Mouse (Mus musculus) splenic B cell, adult 2 months (primary cell): ENCODE measurements around the gene Pola2.

ENCODE experiments used
- DNase-seq: peaks from one replicate; pipeline ENCODE4 v3.0.0-alpha.2; 2011; ENCODE audit warnings: low read depth, low spot score
- H3K27me3 ChIP-seq: 2 replicates; pipeline ENCODE4 v1.6.1; 2012; ENCODE audit warnings: mild to moderate bottlenecking, low read length, moderate library complexity, mixed read lengths; ENCODE audit not compliant: control insufficient read depth, poor library complexity, insufficient read depth, severe bottlenecking
- H3K36me3 ChIP-seq: 2 replicates; pipeline ENCODE4 v1.6.1; 2012; ENCODE audit warnings: mild to moderate bottlenecking, low read length, moderate library complexity, mixed read lengths; ENCODE audit not compliant: control insufficient read depth, poor library complexity, insufficient read depth, severe bottlenecking

Pola2 gene

DNA sequence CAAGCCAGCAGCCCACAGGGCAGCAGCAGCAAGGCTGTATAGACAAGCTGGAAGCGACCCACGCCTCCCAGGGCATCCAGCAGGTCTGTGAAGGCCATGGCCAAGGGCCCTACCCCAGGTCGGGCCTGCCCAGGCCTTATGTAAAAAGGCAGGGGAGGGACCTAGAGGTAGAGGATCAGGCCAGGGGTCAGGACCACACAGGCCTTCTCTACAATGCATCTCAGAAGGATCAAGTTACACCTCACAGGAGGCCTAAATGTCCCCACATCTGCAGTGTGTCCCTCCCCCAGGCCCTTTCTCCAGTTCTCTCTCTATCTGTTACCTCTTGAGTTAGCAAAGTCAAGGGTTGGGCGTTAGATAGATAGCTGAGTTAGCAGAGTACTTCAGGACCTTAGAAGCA lies 22.0 kb upstream of the Pola2 start, which contains the start of gene Slc22a20:
TSS of gene Slc22a20 (minus strand) at position 101 of the 400 bp plus-strand sequence.
- H3K36me3 ChIP-seq = no peaks in the 10 kb centered on the region
- no peaks in the 10 kb centered on the region for H3K27me3 ChIP-seq
- no peak for DNase-seq

DNA sequence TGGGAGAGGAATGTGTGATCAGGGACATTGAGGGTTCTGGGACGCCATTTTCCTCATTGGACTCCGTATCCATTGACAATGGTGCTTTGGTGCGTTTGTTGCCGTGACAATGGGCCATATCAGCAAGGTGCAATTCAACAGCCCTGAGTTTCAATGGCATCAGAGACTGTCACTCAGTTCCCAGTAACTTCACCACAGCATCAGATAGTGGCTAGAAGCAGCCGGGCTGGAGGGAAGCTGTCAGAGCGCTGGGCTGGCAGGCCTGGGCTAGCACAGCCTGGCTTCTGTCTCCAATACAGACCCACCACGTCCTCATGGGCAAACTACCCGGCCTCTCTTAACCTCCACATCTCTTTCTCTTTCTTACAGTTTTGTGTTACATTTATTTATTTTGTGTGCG lies 16.5 kb upstream of the Pola2 start:
- no peak for DNase-seq
- H3K36me3 ChIP-seq = no peaks in the 10 kb centered on the region

GRCm38 (mm10) chr19:5977717-5978116 lies 13.7 kb upstream of the Pola2 start:
- no peak for DNase-seq
- no peaks in the 10 kb centered on the region for H3K36me3 ChIP-seq
- H3K27me3 ChIP-seq = no peaks in the 10 kb centered on the region

More for the DNA sequence above, 16.5 kb upstream of the Pola2 start:
- no peaks in the 10 kb centered on the region for H3K27me3 ChIP-seq

GRCm38 (mm10) chr19:5975676-5976075 lies 11.7 kb upstream of the Pola2 start:
- Histone ChIP-seq H3K36me3 (no peaks in the 10 kb centered on the region), H3K27me3 (no peaks in the 10 kb centered on the region)
- no peak for DNase-seq

DNA sequence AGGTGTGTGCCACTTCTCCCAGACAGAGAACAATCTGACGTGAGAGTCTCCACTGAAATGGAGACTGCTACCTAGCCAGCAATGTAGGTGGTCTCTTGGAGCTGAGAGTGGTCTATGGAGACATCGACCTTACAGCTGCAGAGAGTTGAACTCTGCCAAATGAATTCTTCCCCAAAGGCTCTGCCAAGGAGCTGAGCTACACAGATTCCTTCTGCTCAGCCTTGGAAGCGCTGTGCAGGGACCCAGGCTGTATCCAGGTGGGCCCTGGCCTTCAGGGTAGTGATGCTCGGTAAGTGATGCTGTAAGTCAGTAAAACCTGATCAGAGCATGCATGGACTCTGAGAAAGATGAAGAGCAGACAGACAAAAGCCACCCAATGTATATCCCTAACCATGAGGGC lies 11.1 kb upstream of the Pola2 start:
- DNase-seq = no peak
- Histone ChIP-seq H3K27me3 (no peaks in the 10 kb centered on the region), H3K36me3 (no peaks in the 10 kb centered on the region)

DNA sequence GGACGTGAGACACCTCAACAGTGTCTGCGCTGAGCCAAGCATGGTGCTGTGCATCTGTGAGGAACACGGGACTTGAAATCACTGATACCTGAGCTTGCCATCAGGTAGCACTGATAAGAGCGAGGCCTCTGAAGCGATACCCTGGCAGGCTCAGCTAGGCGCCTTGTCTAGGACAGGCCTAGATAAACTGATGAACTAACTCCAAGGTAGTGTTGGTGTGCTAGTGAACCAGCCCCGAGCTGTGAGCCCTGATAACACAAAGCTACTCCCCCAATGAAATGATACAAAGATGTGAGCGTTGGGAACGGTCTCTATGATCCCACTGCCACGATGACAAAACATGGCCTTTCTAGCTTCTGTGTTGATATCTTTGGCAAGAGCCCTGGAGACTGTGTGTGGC lies 3.7 kb upstream of the Pola2 start:
- Histone ChIP-seq H3K36me3 (no peaks in the 10 kb centered on the region), H3K27me3 (no peaks in the 10 kb centered on the region)
- no peak for DNase-seq

DNA sequence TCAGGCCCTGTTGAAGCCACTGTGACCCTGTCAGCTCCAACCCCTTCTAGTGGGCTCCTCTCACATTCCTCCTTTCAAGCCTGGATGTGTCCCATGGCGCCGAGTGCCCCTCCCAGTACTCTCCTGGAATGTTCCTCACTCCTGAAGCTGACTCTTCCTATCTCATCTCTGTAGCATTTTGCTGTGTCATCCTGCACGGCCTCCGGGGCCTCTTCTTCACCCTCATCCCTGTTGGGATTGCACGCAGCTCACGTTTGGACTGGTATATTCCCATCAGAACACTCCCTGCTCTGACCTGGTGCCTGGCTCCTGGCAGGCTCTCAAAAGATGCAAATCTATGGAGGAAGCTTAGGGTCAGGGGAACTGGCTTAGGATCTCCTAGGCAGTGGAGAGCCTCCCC lies 2.8 kb upstream of the Pola2 start:
- DNase-seq = no peak
- no peaks in the 10 kb centered on the region for H3K36me3 ChIP-seq
- no peaks in the 10 kb centered on the region for H3K27me3 ChIP-seq

GRCm38 (mm10) chr19:5965910-5966309 lies 1.9 kb upstream of the Pola2 start:
- no peak for DNase-seq
- H3K36me3 ChIP-seq = no peaks in the 10 kb centered on the region
- H3K27me3 ChIP-seq = no peaks in the 10 kb centered on the region

- no peaks in the 10 kb centered on the region for H3K36me3 ChIP-seq
- peak; percentile 92 for DNase-seq
These were observed 1.3 kb upstream of the Pola2 start for GRCm38 (mm10) chr19:5965280-5965679.

DNA sequence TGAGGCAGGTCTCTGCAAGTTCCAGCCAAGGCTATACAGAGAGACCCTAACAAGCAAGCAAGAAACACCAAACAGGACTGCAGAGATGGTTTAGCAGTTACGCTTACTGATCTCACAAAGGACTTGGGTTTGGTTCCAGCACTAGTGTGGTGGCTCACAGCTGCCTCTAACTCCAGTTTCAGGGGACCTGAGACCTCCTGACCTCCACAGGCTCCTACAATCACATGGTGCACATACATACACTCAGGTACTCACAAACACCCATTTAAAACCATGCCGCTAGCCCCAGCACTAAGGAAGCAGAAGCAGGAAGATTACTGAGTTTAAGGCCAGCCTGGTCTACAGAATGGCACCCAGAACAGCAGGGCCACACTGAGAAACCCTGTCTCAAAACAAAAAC lies 802 bp upstream of the Pola2 start:
- DNase-seq = peak; percentile 18
- Histone ChIP-seq H3K36me3 (no peaks in the 10 kb centered on the region), H3K27me3 (no peaks in the 10 kb centered on the region)

More at GRCm38 (mm10) chr19:5965280-5965679, 1.3 kb upstream of the Pola2 start:
- no peaks in the 10 kb centered on the region for H3K27me3 ChIP-seq

DNA sequence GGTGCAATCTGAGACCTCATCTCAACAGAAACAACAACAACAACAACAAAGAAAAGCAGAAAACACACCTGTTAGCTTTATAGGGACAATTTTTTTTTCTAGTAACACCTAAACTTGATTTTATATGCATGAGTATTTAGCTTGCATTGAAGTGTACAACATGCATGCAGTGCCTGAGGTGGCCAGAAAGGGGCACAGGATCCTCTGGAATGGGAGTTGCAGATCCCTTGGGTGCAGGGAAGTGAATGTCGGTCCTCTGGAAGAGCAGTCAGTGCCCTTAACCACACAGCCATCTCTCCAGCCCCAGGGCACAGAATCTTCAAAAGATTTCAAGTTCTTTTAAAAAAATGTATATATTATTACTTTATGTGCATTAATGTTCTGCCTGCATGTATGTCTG lies 1.4 kb downstream of the Pola2 start:
- no peaks in the 10 kb centered on the region for H3K36me3 ChIP-seq

GRCm38 (mm10) chr19:5957371-5957770 lies 6.6 kb downstream of the Pola2 start:
- DNase-seq = no peak
- Histone ChIP-seq H3K27me3 (no peaks in the 10 kb centered on the region), H3K36me3 (peaks cover 3% of the 10 kb centered on the region)

More for the DNA sequence above, 1.4 kb downstream of the Pola2 start:
- H3K27me3 ChIP-seq = no peaks in the 10 kb centered on the region
- no peak for DNase-seq

DNA sequence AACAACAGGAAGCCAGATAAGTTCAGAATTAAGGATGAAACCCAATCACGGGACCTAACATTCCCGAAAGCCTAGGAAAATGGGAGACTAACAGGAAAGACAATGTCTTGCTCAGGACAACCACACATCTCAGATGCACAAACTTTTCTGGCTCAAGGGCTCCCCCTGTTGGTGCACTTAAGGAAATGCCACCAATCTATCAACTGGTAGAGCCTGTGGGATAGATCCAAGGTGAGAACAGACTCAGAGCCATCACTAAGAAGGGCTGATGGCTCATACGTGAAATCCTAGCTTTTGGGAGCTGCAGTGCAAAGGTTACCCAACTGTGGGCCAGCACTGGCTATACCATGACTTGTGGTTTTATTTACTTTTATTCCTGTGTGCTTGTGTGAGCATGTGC lies 7.3 kb downstream of the Pola2 start:
- peak; percentile 81 for DNase-seq
- Histone ChIP-seq H3K36me3 (peaks cover 7% of the 10 kb centered on the region), H3K27me3 (no peaks in the 10 kb centered on the region)

GRCm38 (mm10) chr19:5955704-5956670 lies 8.0 kb downstream of the Pola2 start:
- Histone ChIP-seq H3K27me3 (no peaks in the 10 kb centered on the region), H3K36me3 (peaks cover 9% of the 10 kb centered on the region)
- no peak for DNase-seq

GRCm38 (mm10) chr19:5954936-5955335 lies 9.1 kb downstream of the Pola2 start:
- peaks cover 9% of the 10 kb centered on the region for H3K36me3 ChIP-seq
- DNase-seq = no peak
- H3K27me3 ChIP-seq = no peaks in the 10 kb centered on the region
